ENCODE assay signal across 16 mouse cellular contexts in genomic region chr2:143978444-143979147, GRCm38 (mm10). TPM values are rescaled to one million over a fixed set of nuclear protein-coding genes. Genes with fewer than 3 reads are reported as not detected.
DNase-seq lines count a peak whose midpoint lies in the region; ATAC-seq and TF ChIP-seq lines count a peak whose summit lies in the region.
"Had no signal": no experiment of that assay in that cellular context is flagged by ENCODE, and none has a peak within 500 bp of the region (broad histone marks: within the 10 kb centered on the region; RNA-seq: fewer than 3 reads in every experiment).

No protein-coding gene starts in this region.

- peaks cover 11 to 66% of the 10 kb centered on the region in 2 experiments for H3K36me3 ChIP-seq in CH12.LX (replicated peaks in 1 of 2; ENCODE audit: control insufficient read depth in 1 of 2, insufficient read depth in 1 of 2, low read length in 1 of 2)
- no peaks in the 10 kb centered on the region; the same call in 1 of the 2 replicates for H3K36me3 ChIP-seq in lung, postnatal 0 days (ENCODE audit: insufficient read depth, low read length)

- no peaks in the 10 kb centered on the region for H3K79me2 ChIP-seq in CH12.LX (replicated peaks; ENCODE audit: control insufficient read depth, extremely low read depth, insufficient read depth, poor library complexity, severe bottlenecking)

- no peak for TF ChIP-seq EP300 in CH12.LX (IDR thresholded peaks at IDR 0.05; ENCODE audit: low read length)
- TF ChIP-seq EP300 in lung, postnatal 0 days (IDR thresholded peaks at IDR 0.05), result no peak

- TF ChIP-seq RAD21 in CH12.LX (IDR thresholded peaks at IDR 0.05; ENCODE audit: low read depth, low read length), result peak; percentile 45

- no peaks in the 10 kb centered on the region for H3K27me3 ChIP-seq in CH12.LX (replicated peaks)
- no peaks in the 10 kb centered on the region for H3K27me3 ChIP-seq in lung, postnatal 0 days (replicated peaks; ENCODE audit: insufficient read depth, low read length)
- H3K27me3 ChIP-seq: lung, embryonic 15.5 days had no signal

- TF ChIP-seq CTCF in CH12.LX (conservative IDR thresholded peaks at IDR 0.05 in 1 of 2, IDR thresholded peaks at IDR 0.05 in 1 of 2; ENCODE audit: low read depth in 2 of 2, low read length in 2 of 2), result peak in 1 of 2 experiments; percentile 57; a peak in 2 of 4 replicates
- peak; percentile 52 for TF ChIP-seq CTCF in lung, postnatal 0 days (IDR thresholded peaks at IDR 0.05)

- no peak overlapping the region for H3K4me2 ChIP-seq in CH12.LX (ENCODE audit: insufficient read depth, low read depth, poor library complexity, severe bottlenecking)
- no peak overlapping the region for H3K4me2 ChIP-seq in lung, postnatal 0 days (replicated peaks; ENCODE audit: low read depth, low read length)
- H3K4me2 ChIP-seq: lung, embryonic 15.5 days had no signal

- peak; percentile 34 to 38 for DNase-seq in kidney, postnatal 4 days
- no peak for DNase-seq in kidney, adult 11 months
- DNase-seq in 416B (ENCODE audit: low read depth) (peak; percentile 17), CH12.LX (ENCODE audit: extremely low read depth) (peak; percentile 27)
- peak; percentile 35 for DNase-seq in lung, postnatal 0 days (ENCODE audit: low spot score)
- DNase-seq in cerebellum, adult 18-20 months, result no peak
- no peak for DNase-seq in spleen, postnatal 14 days (ENCODE audit: low spot score in 2 of 2)
- DNase-seq: thymus, adult 18-20 months had no signal

- H3K4me1 ChIP-seq in CH12.LX (ENCODE audit: control insufficient read depth in 1 of 2, insufficient read depth in 2 of 2), result peaks cover 19 to 84% of the 10 kb centered on the region in 2 experiments
- peaks cover 2% of the 10 kb centered on the region; the same call in 1 of the 2 replicates for H3K4me1 ChIP-seq in lung, postnatal 0 days (ENCODE audit: insufficient read depth, low read depth, low read length)
- H3K4me1 ChIP-seq: lung, embryonic 15.5 days had no signal

- no peak overlapping the region for H3K9ac ChIP-seq in CH12.LX (ENCODE audit: insufficient read depth, low read depth)
- H3K9ac ChIP-seq in lung, postnatal 0 days (replicated peaks; ENCODE audit: low read depth), result no peak overlapping the region
- H3K9ac ChIP-seq: lung, embryonic 15.5 days had no signal

- ATAC-seq in lung, postnatal 0 days, result no peak
- ATAC-seq in CD4-positive, CD25-positive, alpha-beta regulatory T cell, adult 4 months, result no peak

- dilution Hi-C loops in CH12.LX (cut with MboI; ENCODE audit: extremely low pct_ligation_motif_present, extremely low pct_unique_long_range_greater_than_20kb, low sequenced_read_pairs), result no loop called here

- H3K4me3 ChIP-seq in CH12.LX (replicated peaks in 1 of 3; ENCODE audit: low read depth in 2 of 3, low read length in 2 of 3, poor library complexity in 1 of 3), result no peak overlapping the region
- no peak overlapping the region for H3K4me3 ChIP-seq in lung, postnatal 0 days (ENCODE audit: low read depth, low read length)
- H3K4me3 ChIP-seq: heart, embryonic 10.5 days; lung, embryonic 15.5 days had no signal

- 76% methylated on average over 8 of the region's 8 CpGs for WGBS in lung, postnatal 0 days

- in situ Hi-C loops in CH12.LX (cut with MboI; ENCODE audit: low pct_ligation_motif_present, low pct_unique_long_range_greater_than_20kb, low sequenced_read_pairs), result no loop called here

- no peaks in the 10 kb centered on the region for H3K9me3 ChIP-seq in CH12.LX (replicated peaks; ENCODE audit: low read length)
- no peaks in the 10 kb centered on the region for H3K9me3 ChIP-seq in lung, postnatal 0 days (ENCODE audit: low read length)
- H3K9me3 ChIP-seq: heart, embryonic 10.5 days; lung, embryonic 15.5 days had no signal

- H3K27ac ChIP-seq in CH12.LX (ENCODE audit: insufficient read depth, low read depth), result no peak overlapping the region
- H3K27ac ChIP-seq in lung, postnatal 0 days (ENCODE audit: low read length), result no peak overlapping the region
- H3K27ac ChIP-seq: heart, embryonic 10.5 days; lung, embryonic 15.5 days had no signal

- TF ChIP-seq POLR2A in CH12.LX (IDR thresholded peaks at IDR 0.05; ENCODE audit: low read depth, low read length), result no peak

TF ChIP-seq in CH12.LX, 34 proteins besides CTCF, POLR2A, EP300 and RAD21:
- TF ChIP-seq ZMIZ1 (IDR thresholded peaks at IDR 0.05; ENCODE audit: low read depth, low read length) (no peak), SMC3 (IDR thresholded peaks at IDR 0.05; ENCODE audit: low read depth, low read length) (peak; percentile 60), MYC (IDR thresholded peaks at IDR 0.05; ENCODE audit: low read depth, low read length) (0 out of 2 replicates have a peak, but pooled peaks have one; percentile 10)

RNA-seq across cellular contexts. Expression of gene Rrbp1, which starts 32.5 kb away (rescaled TPM):
- total RNA-seq in CH12.LX (2012; rRNA removed) (49.3 and 58.2 TPM in 2 replicates), CH12.LX (2014; rRNA removed) (41.4 and 42.4 TPM in 2 replicates)
- 127 and 153 TPM in 2 replicates for polyA plus RNA-seq in CH12.LX (2012; ENCODE audit: insufficient read length, low read depth)
- polyA plus RNA-seq in lung, postnatal 0 days (2015; fragmentation: Nextera tagmentation; extraction: Ambion mirVana), result 79.4 and 89.2 TPM in 2 replicates
- 10 to 100 TPM; 35.6 to 47.4 TPM for polyA plus RNA-seq in CD4-positive, CD25-positive, alpha-beta regulatory T cell, adult 4 months (2017; shearing (Covaris generic))

RNA-seq across cellular contexts. Expression of gene Banf2, which starts 54.3 kb away (rescaled TPM):
- not detected in 2 replicates for total RNA-seq in CH12.LX (2012; rRNA removed)
- not detected in 2 replicates for total RNA-seq in CH12.LX (2014; rRNA removed)
- not detected in 2 replicates for polyA plus RNA-seq in CH12.LX (2012; ENCODE audit: insufficient read length, low read depth)
- polyA plus RNA-seq in lung, postnatal 0 days (2015; fragmentation: Nextera tagmentation; extraction: Ambion mirVana), result not detected in 2 replicates
- polyA plus RNA-seq in CD4-positive, CD25-positive, alpha-beta regulatory T cell, adult 4 months (2017; shearing (Covaris generic)), result not detected
- total RNA-seq: ES-E14; left cerebral cortex, postnatal 10 days had no signal
- polyA plus RNA-seq: embryonic facial prominence, embryonic 14.5 days; heart, embryonic 10.5 days; hindbrain, embryonic 11.5 days; kidney, embryonic 16.5 days; lung, embryonic 15.5 days had no signal

Comparison
In these comparisons a context has a peak if more than half of its experiments do, and no peak if none do; other contexts are left out.
1. DNase-seq: peak in kidney, postnatal 4 days (2 of 2), 416B (single experiment), CH12.LX (single experiment) and lung, postnatal 0 days (single experiment); none in kidney, adult 11 months (single experiment), cerebellum, adult 18-20 months (0 of 2) and spleen, postnatal 14 days (0 of 2).